Mouse (Mus musculus) ovary, adult 2 months (tissue): ENCODE results near the gene Fgr. TPM values are rescaled to one million over a fixed set of nuclear protein-coding genes. Genes with fewer than 3 reads are reported as not detected.

ENCODE experiments used
- polyA plus RNA-seq: library from polyadenylated mRNA; depleted of rRNA; stranded (reverse); fragments of >200 nt; gene quantifications from 2 replicates; pipeline ENCODE4 v1.2.3, GENCODE M21; 2012; rRNA removed

The Fgr gene
- 1.9 and 2.1 TPM in 2 replicates for polyA plus RNA-seq

DNA sequence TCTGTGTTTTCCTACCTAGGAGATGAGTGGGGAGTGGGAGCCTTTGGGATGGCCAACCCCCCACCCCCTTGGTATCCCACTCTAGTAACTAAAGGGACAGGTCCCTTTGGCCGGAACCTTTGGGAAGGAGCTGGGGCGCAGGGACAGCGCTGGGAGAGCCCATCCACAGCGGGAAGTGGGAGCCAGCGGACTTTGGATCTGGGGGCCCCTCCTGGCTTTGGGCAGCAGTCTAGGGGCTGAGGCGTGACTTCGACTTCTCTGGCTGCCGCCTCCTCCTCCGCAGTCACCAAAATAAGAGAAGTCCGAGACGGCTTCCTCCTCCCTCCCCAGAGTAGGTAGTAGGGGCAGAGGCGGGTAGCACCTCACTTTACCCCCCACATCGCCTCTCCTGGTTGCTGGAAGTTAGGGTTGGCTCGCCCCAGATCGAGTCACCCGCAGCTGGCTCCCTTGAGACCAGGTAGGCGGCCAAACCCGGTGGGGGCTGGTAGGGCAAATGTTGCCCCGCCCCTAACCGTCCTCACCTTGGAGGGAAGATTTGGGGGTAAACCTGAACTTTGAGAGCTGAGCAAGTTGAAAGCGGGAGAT, at the start of gene Fgr:
TSS of gene Fgr (plus strand) at position 282 of the 585 bp plus-strand sequence.

DNA sequence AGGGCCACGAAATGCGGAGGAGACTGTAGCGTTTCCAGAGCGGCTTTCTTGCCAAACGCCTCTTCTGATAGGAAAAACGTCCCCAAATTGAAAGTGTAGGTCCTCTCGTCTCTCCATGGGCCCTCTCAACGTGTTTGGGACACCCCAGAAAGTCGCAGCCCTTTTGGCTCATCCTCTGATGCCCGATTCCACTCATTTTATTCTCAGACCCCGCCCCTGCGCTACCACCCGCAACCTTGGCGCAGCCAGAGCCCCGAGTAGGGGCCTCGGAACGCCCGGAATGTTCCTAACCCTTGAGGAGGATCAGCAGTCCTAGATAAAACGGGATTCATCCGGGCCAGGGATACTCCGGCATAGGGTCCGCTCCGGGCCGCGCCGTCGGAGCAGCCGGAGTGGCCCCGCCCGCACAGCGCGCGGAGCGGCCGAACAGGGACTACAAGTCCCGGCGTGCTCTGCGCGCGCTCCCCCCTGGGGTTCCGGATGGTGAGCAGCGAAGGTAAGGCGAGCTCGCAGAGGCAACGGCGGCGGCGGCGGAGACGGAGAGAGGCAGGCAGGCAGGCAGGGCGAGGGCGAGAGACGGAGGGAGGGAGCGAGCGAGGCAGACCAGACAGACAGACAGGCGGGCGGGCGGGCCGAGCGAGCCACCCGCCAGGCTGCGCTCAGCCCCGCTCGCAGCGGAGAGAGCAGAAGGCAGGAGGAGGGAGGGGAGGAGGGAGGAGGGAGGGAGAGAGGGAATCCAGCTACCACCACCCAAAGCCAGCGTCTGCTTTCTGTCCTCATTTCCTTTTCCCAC, 37.3 kb downstream of the Fgr start, which contains the start of gene Ahdc1:
TSS of gene Ahdc1 (plus strand) at position 233 of the 793 bp plus-strand sequence.

Other genes starting within 250 kb of the Fgr start
- gene Xkr8, start 241.5 kb upstream of the Fgr start, polyA plus RNA-seq, result 12.8 and 13.8 TPM in 2 replicates
- 50.0 and 79.8 TPM in 2 replicates for gene Smpdl3b, start 216.8 kb upstream of the Fgr start, polyA plus RNA-seq
- 16.6 and 22.2 TPM in 2 replicates for gene Rpa2, start 205.8 kb upstream of the Fgr start, polyA plus RNA-seq
- 4.1 and 4.5 TPM in 2 replicates for gene Themis2, start 177.7 kb upstream of the Fgr start, polyA plus RNA-seq
- gene Ppp1r8, start 130.9 kb upstream of the Fgr start, polyA plus RNA-seq, result 28.8 and 38.3 TPM in 2 replicates
- 14.7 and 15.3 TPM in 2 replicates for gene Stx12, start 89.6 kb upstream of the Fgr start, polyA plus RNA-seq
- gene Fam76a, start 51.5 kb upstream of the Fgr start, polyA plus RNA-seq, result 11.4 and 14.2 TPM in 2 replicates
- 61.3 and 61.6 TPM in 2 replicates for gene Ahdc1, start 37.2 kb downstream of the Fgr start, polyA plus RNA-seq
- 60.3 and 80.2 TPM in 2 replicates for gene Wasf2, start 156.4 kb downstream of the Fgr start, polyA plus RNA-seq
- 16.8 and 26.0 TPM in 2 replicates for gene Cd164l2, start 238.0 kb downstream of the Fgr start, polyA plus RNA-seq
- gene Gpr3, start 238.4 kb downstream of the Fgr start, polyA plus RNA-seq, result 8.7 and 10.4 TPM in 2 replicates